Mouse (Mus musculus) inflammation-experienced regulatory T-cells (primary cell): Measurements from ENCODE around the gene Ubac1. TPM values are rescaled to one million over a fixed set of nuclear protein-coding genes. Genes with fewer than 3 reads are reported as not detected.

Experiments
- polyA plus RNA-seq, 2 experiments: library from polyadenylated mRNA; unstranded; fragments of 100-300 nt; shearing (Covaris generic); gene quantifications; one replicate each; pipeline ENCODE4 v1.2.1; 2017

Gene Ubac1
- 10 to 100 TPM; 61.7 to 90.7 TPM for polyA plus RNA-seq

DNA sequence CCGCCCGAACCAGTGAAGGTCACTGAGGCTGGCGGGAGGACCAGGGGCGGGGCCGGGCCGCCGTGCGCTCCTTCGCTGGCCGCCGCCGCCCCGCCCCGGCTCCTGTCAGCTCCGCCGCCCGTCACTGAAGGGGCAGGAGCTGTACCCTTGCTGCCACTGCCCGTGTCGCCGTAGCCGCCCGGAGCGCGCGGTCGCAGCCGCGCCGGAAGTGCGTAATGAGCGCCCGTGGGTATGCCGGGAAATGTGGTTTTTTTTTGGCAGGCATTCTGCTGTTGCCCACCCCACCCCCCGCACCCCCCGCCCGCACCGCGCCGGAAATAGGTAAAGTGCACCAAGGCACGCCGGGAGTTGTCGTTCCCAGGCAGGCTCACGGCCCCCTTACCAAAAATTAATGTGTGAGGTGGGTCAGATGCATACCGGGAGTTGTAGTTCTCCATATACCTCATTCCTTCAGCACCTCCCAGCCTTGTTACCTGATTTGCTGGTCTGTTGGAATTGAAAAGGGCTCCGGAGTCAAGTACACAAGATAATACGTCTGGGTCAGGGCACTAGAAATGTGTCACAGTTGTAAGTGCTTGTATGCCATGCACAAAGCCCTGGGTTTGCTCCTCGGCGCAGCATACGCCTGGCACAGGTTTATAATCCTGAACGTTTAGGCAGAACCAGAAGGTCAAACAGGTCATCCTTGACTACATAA is at the start of gene Ubac1:
Ubac1 (minus strand) TSS at position 187 of the 697 bp plus-strand sequence.

DNA sequence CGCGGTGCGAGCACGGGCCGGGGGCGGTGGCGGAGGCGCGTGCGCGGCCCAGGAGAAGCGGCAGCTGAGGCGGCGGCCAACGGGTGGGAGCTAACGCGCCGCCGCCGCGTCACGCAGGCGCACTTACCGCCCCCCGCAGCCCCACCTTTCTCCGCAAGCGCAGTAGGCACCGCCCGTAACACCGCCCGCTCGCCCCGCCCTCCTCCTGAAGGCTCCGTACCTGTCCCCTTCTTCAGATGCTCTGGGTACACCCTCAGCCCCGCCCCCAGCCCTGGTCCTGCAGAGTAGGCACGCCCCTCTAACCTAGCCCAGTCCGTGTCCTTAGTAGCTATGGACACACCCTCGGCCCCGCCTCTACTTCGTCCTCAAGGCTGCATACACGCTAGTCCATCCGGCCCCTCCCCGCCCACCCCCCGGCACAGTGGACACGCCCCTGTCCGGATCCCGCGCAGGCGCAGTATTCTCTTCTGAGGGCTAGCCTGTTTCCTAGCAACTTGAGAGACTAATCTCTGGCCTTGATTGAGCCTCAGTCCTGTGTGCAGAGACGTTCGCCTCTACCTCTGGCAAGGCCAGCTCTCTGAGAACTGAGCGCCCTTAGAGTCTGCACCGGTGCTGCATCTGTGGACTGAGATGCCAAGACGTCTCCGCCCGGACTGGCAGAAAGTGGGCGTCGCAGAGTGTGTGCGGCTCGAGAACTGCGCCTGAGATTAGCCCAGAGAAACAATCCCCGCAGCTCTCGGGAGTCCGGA is 38.2 kb downstream of the Ubac1 start, which contains the start of gene Camsap1:
Camsap1 (minus strand) TSS at position 124 of the 749 bp plus-strand sequence.

Other genes with a start within 250 kb of the Ubac1 start
- gene Lcn11, start 244.7 kb downstream of the Ubac1 start, polyA plus RNA-seq = under 1 TPM in 1 of 2 experiments, not detected in 1; 0.45 TPM
- not detected for gene Gm13539, start 239.5 kb downstream of the Ubac1 start, polyA plus RNA-seq
- gene Glt6d1, start 205.9 kb downstream of the Ubac1 start, polyA plus RNA-seq = under 1 TPM in 1 of 2 experiments, not detected in 1; 0.53 TPM
- not detected for gene Lcn9, start 198.6 kb downstream of the Ubac1 start, polyA plus RNA-seq
- 1 to 10 TPM in 1 of 2 experiments, under 1 TPM in 1; 0.51 to 1.3 TPM for gene Sohlh1, start 174.5 kb downstream of the Ubac1 start, polyA plus RNA-seq
- 1 to 10 TPM in 1 of 2 experiments, under 1 TPM in 1; 0.45 to 1.6 TPM for gene Kcnt1, start 158.0 kb downstream of the Ubac1 start, polyA plus RNA-seq
- 10 to 100 TPM; 19.8 to 28.8 TPM for gene Camsap1, start 38.5 kb downstream of the Ubac1 start, polyA plus RNA-seq
- gene Nacc2, start 101.5 kb upstream of the Ubac1 start, polyA plus RNA-seq = 1 to 10 TPM in 1 of 2 experiments, under 1 TPM in 1; 0.47 to 3.1 TPM
- under 1 TPM in 1 of 2 experiments, not detected in 1; 0.80 TPM for gene Lhx3, start 186.5 kb upstream of the Ubac1 start, polyA plus RNA-seq
- 10 to 100 TPM in 1 of 2 experiments, 1 to 10 TPM in 1; 8.8 to 12.5 TPM for gene Qsox2, start 215.8 kb upstream of the Ubac1 start, polyA plus RNA-seq